Mouse (Mus musculus) heart, postnatal 0 days (tissue): ENCODE measurements around the gene Ubtf. TPM values are rescaled to one million over a fixed set of nuclear protein-coding genes. Genes with fewer than 3 reads are reported as not detected.

Source experiments
- ATAC-seq: fragments of 200-750 bp; cut with Nextera tagmentation; 2 replicates; pipeline ENCODE4 v1.8.0; 2017; ENCODE audit warnings: low read depth, moderate number of reproducible peaks, moderate library complexity; ENCODE audit not compliant: insufficient read depth
- DNase-seq: peaks from one replicate; pipeline ENCODE4 v3.0.0-alpha.2; 2016; ENCODE audit warnings: low spot score
- H3K27ac ChIP-seq: fragments of 300-500 bp; sonication (generic); 2 replicates; pipeline ENCODE4 v1.5.1; 2014; ENCODE audit warnings: low read depth, mild to moderate bottlenecking
- H3K27me3 ChIP-seq: fragments of 300-500 bp; sonication (generic); 2 replicates; pipeline ENCODE4 v1.6.1; 2014; ENCODE audit warnings: low read length, mixed read lengths; ENCODE audit not compliant: control insufficient read depth, insufficient read depth
- H3K36me3 ChIP-seq: fragments of 300-500 bp; sonication (generic); replicated peaks from 2 replicates; pipeline ENCODE4 v1.6.1; 2014; ENCODE audit warnings: low read length, mixed read lengths; ENCODE audit not compliant: control insufficient read depth, insufficient read depth
- H3K4me1 ChIP-seq: fragments of 300-500 bp; sonication (generic); 2 replicates; pipeline ENCODE4 v1.6.1; 2014; ENCODE audit warnings: antibody characterized with exemption; ENCODE audit not compliant: control insufficient read depth, insufficient read depth
- H3K4me2 ChIP-seq: fragments of 300-500 bp; sonication (generic); 2 replicates; pipeline ENCODE4 v1.6.1; 2014; ENCODE audit warnings: low read depth, mild to moderate bottlenecking, low read length, moderate library complexity
- H3K4me3 ChIP-seq: fragments of 300-500 bp; sonication (generic); 2 replicates; pipeline ENCODE4 v1.5.1; 2014; ENCODE audit warnings: low read depth, low read length
- H3K9ac ChIP-seq: fragments of 300-500 bp; sonication (generic); replicated peaks from 2 replicates; pipeline ENCODE4 v1.6.1; 2014; ENCODE audit warnings: low read depth, low read length, mixed read lengths
- H3K9me3 ChIP-seq: fragments of 300-500 bp; sonication (generic); replicated peaks from 2 replicates; pipeline ENCODE4 v1.6.1; 2016; ENCODE audit warnings: low read length; ENCODE audit not compliant: control insufficient read depth
- CTCF ChIP-seq: IDR thresholded peaks from 2 replicates; pipeline ENCODE4 v1.5.1; 2016; ENCODE audit warnings: antibody characterized with exemption, control low read depth, low read depth
- EP300 ChIP-seq: IDR thresholded peaks from 2 replicates; pipeline ENCODE4 v1.6.1; 2016; ENCODE audit warnings: antibody characterized with exemption, low read depth
- WGBS: fragments of 180-500 bp; shearing (Covaris S2); extraction: QIAGEN DNeasy Blood & Tissue Kit; methylation state at CpG from one replicate; pipeline ENCODE4 v1.1.7; 2014; 5-methylcytosine and 5-hydroxymethylcytosine counted together
- polyA plus RNA-seq: library from polyadenylated mRNA; unstranded; fragments of >200 nt; fragmentation: Nextera tagmentation; extraction: Ambion mirVana; gene quantifications from 2 replicates; pipeline ENCODE4 v1.2.1, GENCODE M21; 2015
- total RNA-seq: library from RNA; depleted of rRNA; stranded (reverse); fragments of >200 nt; gene quantifications from 2 replicates; pipeline ENCODE4 v1.2.3, GENCODE M21; 2014; ENCODE audit warnings: low replicate concordance

The Ubtf gene
- total and polyA plus RNA-seq, 2 experiments from 2014 or later = 34.5 to 42.5 TPM

- Histone ChIP-seq H3K27ac (peak overlapping the region; percentile 98), H3K27me3 (no peaks in the 10 kb centered on the region), H3K9me3 (no peaks in the 10 kb centered on the region), H3K4me1 (peaks cover 11% of the 10 kb centered on the region), H3K4me2 (peak overlapping the region; percentile 78), H3K9ac (peak overlapping the region; percentile 57), H3K4me3 (peak overlapping the region; percentile 95), H3K36me3 (peaks cover 14% of the 10 kb centered on the region)
- ATAC-seq = 0 out of 2 replicates have a peak, but pooled peaks have one; percentile 1
- no peak for DNase-seq
- no peak for TF ChIP-seq EP300
- TF ChIP-seq CTCF = no peak
- WGBS = 23% methylated on average over 27 of the region's 27 CpGs
Measured at GRCm38 (mm10) chr11:102297577-102298556, 21.7 kb downstream of the Ubtf start.

- no peak for TF ChIP-seq CTCF
- peak; percentile 14; the same call in 1 of the 2 replicates for TF ChIP-seq EP300
Measured at GRCm38 (mm10) chr11:102296491-102297472, 22.8 kb downstream of the Ubtf start, which contains the start of gene Atxn7l3. Gene Atxn7l3 (minus strand): TSS chr11:102296631.

GRCm38 (mm10) chr11:102295598-102296471, 23.7 kb downstream of the Ubtf start:
- no peak for TF ChIP-seq CTCF
- TF ChIP-seq EP300 = 0 out of 2 replicates have a peak, but pooled peaks have one; percentile 10
- WGBS = 1% methylated on average over 41 of the region's 73 CpGs
- Histone ChIP-seq H3K27me3 (no peaks in the 10 kb centered on the region), H3K9me3 (no peaks in the 10 kb centered on the region), H3K4me1 (peaks cover 11% of the 10 kb centered on the region), H3K36me3 (peaks cover 34% of the 10 kb centered on the region), H3K4me2 (peak overlapping the region; percentile 78), H3K27ac (peak overlapping the region; percentile 98), H3K9ac (peak overlapping the region; percentile 91), H3K4me3 (peak overlapping the region; percentile 95)
- ATAC-seq = peak; percentile 52
- peak; percentile 60 for DNase-seq

More at GRCm38 (mm10) chr11:102296491-102297472, 22.8 kb downstream of the Ubtf start, which contains the start of gene Atxn7l3:
- Histone ChIP-seq H3K27me3 (no peaks in the 10 kb centered on the region), H3K4me3 (peak within 1 kb of the TSS; percentile 95), H3K4me2 (peak within 1 kb of the TSS; percentile 78), H3K9me3 (no peaks in the 10 kb centered on the region), H3K36me3 (peaks cover 25% of the 10 kb centered on the region), H3K4me1 (peaks cover 11% of the 10 kb centered on the region), H3K9ac (peak within 1 kb of the TSS; percentile 91), H3K27ac (peak within 1 kb of the TSS; percentile 98)
- under 1% methylated on average over 55 of the region's 125 CpGs for WGBS
- ATAC-seq (peak; percentile 94), DNase-seq (peak; percentile 99)

- Histone ChIP-seq H3K27me3 (no peaks in the 10 kb centered on the region), H3K4me1 (peaks cover 11% of the 10 kb centered on the region), H3K27ac (peak overlapping the region; percentile 98), H3K9ac (peak overlapping the region; percentile 91), H3K9me3 (no peaks in the 10 kb centered on the region), H3K36me3 (peaks cover 42% of the 10 kb centered on the region), H3K4me3 (peak overlapping the region; percentile 95), H3K4me2 (peak overlapping the region; percentile 78)
- no peak for TF ChIP-seq EP300
- TF ChIP-seq CTCF = no peak; the same call in 1 of the 2 replicates
- ATAC-seq (no peak), DNase-seq (peak; percentile 27)
- WGBS = 62% methylated on average over 12 of the region's 12 CpGs
Measured at GRCm38 (mm10) chr11:102294887-102295597, 24.5 kb downstream of the Ubtf start.
